Mouse (Mus musculus) megakaryocyte-erythroid progenitor cell, adult 5 weeks (primary cell): ENCODE data around the gene Krtap28-13. TPM values are rescaled to one million over a fixed set of nuclear protein-coding genes. Genes with fewer than 3 reads are reported as not detected.

ENCODE experiments used
- polyA plus RNA-seq: library from polyadenylated mRNA; stranded (reverse); fragments of >175 nt; gene quantifications from 2 replicates; pipeline ENCODE4 v1.2.3, GENCODE M21; 2012

Gene Krtap28-13
- polyA plus RNA-seq = not detected in 2 replicates

GRCm38 (mm10) chr1:83060643-83061042, at the start of gene Krtap28-13:
Gene Krtap28-13, plus strand, starts transcription at chr1:83060930.

GRCm38 (mm10) chr1:83038109-83038672, 22.5 kb upstream of the Krtap28-13 start, which contains the start of gene Slc19a3:
Gene Slc19a3, minus strand, starts transcription at chr1:83038448.

GRCm38 (mm10) chr1:83042380-83042779, 18.4 kb upstream of the Krtap28-13 start, which contains the start of gene Krtap28-10:
Gene Krtap28-10, minus strand, starts transcription at chr1:83042480.

GRCm38 (mm10) chr1:83044882-83045427, 15.8 kb upstream of the Krtap28-13 start, which contains the start of gene Gm47969:
Gene Gm47969, plus strand, starts transcription at chr1:83044932.

GRCm38 (mm10) chr1:83059278-83059677, 1.5 kb upstream of the Krtap28-13 start, which contains the start of gene A030005K14Rik:
Gene A030005K14Rik, minus strand, starts transcription at chr1:83059378.

Other genes with a start within 250 kb of the Krtap28-13 start
- gene Agfg1, start 221.4 kb upstream of the Krtap28-13 start, polyA plus RNA-seq = 7.2 and 7.8 TPM in 2 replicates
- gene A030005L19Rik, start 147.6 kb upstream of the Krtap28-13 start, polyA plus RNA-seq = 0.11 TPM in 1 of 2 replicates, not detected in the other
- gene A030014E15Rik, start 136.0 kb upstream of the Krtap28-13 start, polyA plus RNA-seq = not detected in 2 replicates
- not detected in 2 replicates for gene Gm6217, start 129.5 kb upstream of the Krtap28-13 start, polyA plus RNA-seq
- not detected in 2 replicates for gene A030003K21Rik, start 117.5 kb upstream of the Krtap28-13 start, polyA plus RNA-seq
- gene Gm7544, start 104.9 kb upstream of the Krtap28-13 start, polyA plus RNA-seq = not detected in 2 replicates
- not detected in 2 replicates for gene Gm47955, start 100.6 kb upstream of the Krtap28-13 start, polyA plus RNA-seq
- not detected in 2 replicates for gene Gm47959, start 60.4 kb upstream of the Krtap28-13 start, polyA plus RNA-seq
- gene Slc19a3, start 22.5 kb upstream of the Krtap28-13 start, polyA plus RNA-seq = not detected in 2 replicates
- not detected in 2 replicates for gene Krtap28-10, start 18.4 kb upstream of the Krtap28-13 start, polyA plus RNA-seq
- gene Gm47969, start 16.0 kb upstream of the Krtap28-13 start, polyA plus RNA-seq = not detected in 2 replicates
- gene A030005K14Rik, start 1.6 kb upstream of the Krtap28-13 start, polyA plus RNA-seq = not detected in 2 replicates
- gene Ccl20, start 55.8 kb downstream of the Krtap28-13 start, polyA plus RNA-seq = not detected in 2 replicates
- not detected in 2 replicates for gene Daw1, start 98.8 kb downstream of the Krtap28-13 start, polyA plus RNA-seq